Mouse (Mus musculus) limb, embryonic 14.5 days (tissue): ENCODE results near the gene Zcchc7. TPM values are rescaled to one million over a fixed set of nuclear protein-coding genes. Genes with fewer than 3 reads are reported as not detected.

Experiments
- ATAC-seq: fragments of 200-750 bp; cut with Nextera tagmentation; 2 replicates; pipeline ENCODE4 v1.8.0; 2017; ENCODE audit warnings: low read depth, moderate number of reproducible peaks, moderate TSS enrichment; ENCODE audit not compliant: low FRiP score
- DNase-seq: peaks from one replicate; pipeline ENCODE4 v3.0.0-alpha.2; 2015; ENCODE audit warnings: low spot score
- H3K27ac ChIP-seq: fragments of 300-500 bp; sonication (generic); replicated peaks from 2 replicates; pipeline ENCODE4 v1.5.1; 2014; ENCODE audit warnings: low read depth, mild to moderate bottlenecking, low read length, moderate library complexity, mixed read lengths
- H3K27me3 ChIP-seq: fragments of 300-500 bp; sonication (generic); 2 replicates; pipeline ENCODE4 v1.6.1; 2014; ENCODE audit warnings: low read length, mixed read lengths; ENCODE audit not compliant: control insufficient read depth, insufficient read depth
- H3K36me3 ChIP-seq: fragments of 300-500 bp; sonication (generic); 2 replicates; pipeline ENCODE4 v1.6.1; 2014; ENCODE audit warnings: mild to moderate bottlenecking, low read length, moderate library complexity, mixed read lengths; ENCODE audit not compliant: control insufficient read depth, insufficient read depth
- H3K4me1 ChIP-seq: fragments of 300-500 bp; sonication (generic); 2 replicates; pipeline ENCODE4 v1.6.1; 2014; ENCODE audit warnings: antibody characterized with exemption, low read length, mixed read lengths; ENCODE audit not compliant: control insufficient read depth, insufficient read depth
- H3K4me2 ChIP-seq: fragments of 300-500 bp; sonication (generic); replicated peaks from 2 replicates; pipeline ENCODE4 v1.6.1; 2014; ENCODE audit warnings: low read depth, mild to moderate bottlenecking, low read length, moderate library complexity; ENCODE audit not compliant: severe bottlenecking
- H3K4me3 ChIP-seq: fragments of 300-500 bp; sonication (generic); replicated peaks from 2 replicates; pipeline ENCODE4 v1.5.1; 2014; ENCODE audit warnings: low read length
- H3K9ac ChIP-seq: fragments of 300-500 bp; sonication (generic); 2 replicates; pipeline ENCODE4 v1.6.1; 2014; ENCODE audit warnings: mild to moderate bottlenecking, low read depth, low read length, moderate library complexity; ENCODE audit not compliant: severe bottlenecking
- H3K9me3 ChIP-seq: fragments of 300-500 bp; sonication (generic); 2 replicates; pipeline ENCODE4 v1.6.1; 2016; ENCODE audit warnings: low read length; ENCODE audit not compliant: control insufficient read depth
- POLR2A ChIP-seq: fragments of 200-500 bp; IDR thresholded peaks from 2 replicates; pipeline ENCODE4 v1.8.0; 2012; ENCODE audit warnings: inconsistent platforms, mild to moderate bottlenecking, moderate library complexity, borderline replicate concordance; ENCODE audit not compliant: insufficient read depth, insufficient read length; ENCODE audit errors: extremely low read depth
- WGBS: fragments of 180-500 bp; shearing (Covaris S2); extraction: QIAGEN DNeasy Blood & Tissue Kit; methylation state at CpG from one replicate; pipeline ENCODE4 v1.1.7; 2014; 5-methylcytosine and 5-hydroxymethylcytosine counted together
- polyA plus RNA-seq, 2 experiments: library from polyadenylated mRNA; depleted of rRNA in 1 of 2; stranded (reverse) in 1 of 2; unstranded in 1 of 2; fragments of >200 nt; fragmentation: Nextera tagmentation in 1 of 2; extraction: Ambion mirVana in 1 of 2; gene quantifications; 2 replicates each; pipeline versions ENCODE4 v1.2.1 to v1.2.3; 2012 to 2014

The Zcchc7 gene
- polyA plus RNA-seq, 2 experiments = 35.2 to 39.2 TPM

- Histone ChIP-seq H3K27ac (no peak overlapping the region), H3K36me3 (no peaks in the 10 kb centered on the region), H3K9ac (no peak overlapping the region), H3K4me2 (no peak overlapping the region), H3K27me3 (no peaks in the 10 kb centered on the region), H3K9me3 (no peaks in the 10 kb centered on the region), H3K4me1 (no peaks in the 10 kb centered on the region), H3K4me3 (no peak overlapping the region)
- DNase-seq (no peak), ATAC-seq (no peak)
- 29% methylated on average over 3 of the region's 3 CpGs for WGBS
- TF ChIP-seq POLR2A = no peak
Measured at GRCm38 (mm10) chr4:44830609-44831008, 74.9 kb downstream of the Zcchc7 start.

GRCm38 (mm10) chr4:44851835-44852251, 96.2 kb downstream of the Zcchc7 start:
- TF ChIP-seq POLR2A = no peak
- Histone ChIP-seq H3K9me3 (no peaks in the 10 kb centered on the region), H3K27me3 (no peaks in the 10 kb centered on the region), H3K36me3 (no peaks in the 10 kb centered on the region), H3K4me3 (no peak overlapping the region), H3K4me2 (no peak overlapping the region), H3K4me1 (no peaks in the 10 kb centered on the region), H3K27ac (no peak overlapping the region), H3K9ac (no peak overlapping the region)
- DNase-seq (no peak), ATAC-seq (no peak)
- WGBS = 47% methylated on average over 6 of the region's 6 CpGs

GRCm38 (mm10) chr4:44871591-44871990, 115.9 kb downstream of the Zcchc7 start:
- Histone ChIP-seq H3K4me3 (no peak overlapping the region), H3K9me3 (no peaks in the 10 kb centered on the region), H3K27me3 (no peaks in the 10 kb centered on the region), H3K9ac (no peak overlapping the region), H3K36me3 (no peaks in the 10 kb centered on the region), H3K4me1 (no peaks in the 10 kb centered on the region), H3K4me2 (no peak overlapping the region), H3K27ac (no peak overlapping the region)
- ATAC-seq (no peak), DNase-seq (no peak)
- TF ChIP-seq POLR2A = no peak

- no peak overlapping the region for H3K27ac ChIP-seq
- no peak overlapping the region for H3K4me2 ChIP-seq
- H3K27me3 ChIP-seq = no peaks in the 10 kb centered on the region
- no peak for TF ChIP-seq POLR2A
- H3K4me1 ChIP-seq = no peaks in the 10 kb centered on the region
- no peaks in the 10 kb centered on the region for H3K9me3 ChIP-seq
- no peaks in the 10 kb centered on the region for H3K36me3 ChIP-seq
- no peak overlapping the region for H3K9ac ChIP-seq
- ATAC-seq (no peak), DNase-seq (no peak)
- 95% methylated on average over 1 of the region's 1 CpGs for WGBS
- H3K4me3 ChIP-seq = no peak overlapping the region
Measured at GRCm38 (mm10) chr4:44872048-44872447, 116.4 kb downstream of the Zcchc7 start.

- Histone ChIP-seq H3K4me3 (no peak overlapping the region), H3K4me1 (no peaks in the 10 kb centered on the region), H3K9me3 (no peaks in the 10 kb centered on the region), H3K27ac (no peak overlapping the region), H3K36me3 (no peaks in the 10 kb centered on the region), H3K27me3 (no peaks in the 10 kb centered on the region), H3K4me2 (no peak overlapping the region), H3K9ac (no peak overlapping the region)
- WGBS = 47% methylated on average over 7 of the region's 7 CpGs
- DNase-seq (no peak), ATAC-seq (no peak)
- no peak for TF ChIP-seq POLR2A
Measured at GRCm38 (mm10) chr4:44880065-44880623, 124.5 kb downstream of the Zcchc7 start.

GRCm38 (mm10) chr4:44886143-44886542, 130.5 kb downstream of the Zcchc7 start:
- no peaks in the 10 kb centered on the region for H3K27me3 ChIP-seq
- no peaks in the 10 kb centered on the region for H3K36me3 ChIP-seq
- WGBS = 80% methylated on average over 6 of the region's 6 CpGs
- H3K4me1 ChIP-seq = no peaks in the 10 kb centered on the region
- no peak overlapping the region for H3K9ac ChIP-seq
- TF ChIP-seq POLR2A = no peak
- H3K4me3 ChIP-seq = no peak overlapping the region
- DNase-seq (no peak), ATAC-seq (no peak)
- H3K4me2 ChIP-seq = no peak overlapping the region
- H3K9me3 ChIP-seq = no peaks in the 10 kb centered on the region
- H3K27ac ChIP-seq = no peak overlapping the region
